Mouse (Mus musculus) cerebellum, adult 2 months (tissue): ENCODE results near the gene Gm47955.

Source experiments
- CTCF ChIP-seq: fragments of 200-500 bp; IDR thresholded peaks from 2 replicates; pipeline ENCODE4 v1.5.1; 2011; ENCODE audit warnings: low read depth, mild to moderate bottlenecking, control low read depth, low read length, moderate library complexity, borderline replicate concordance; ENCODE audit not compliant: insufficient read depth
- POLR2A ChIP-seq: fragments of 200-500 bp; IDR thresholded peaks from 2 replicates; pipeline ENCODE4 v1.6.1; 2011; ENCODE audit warnings: low read length, control low read depth, borderline replicate concordance; ENCODE audit not compliant: insufficient read depth

DNA sequence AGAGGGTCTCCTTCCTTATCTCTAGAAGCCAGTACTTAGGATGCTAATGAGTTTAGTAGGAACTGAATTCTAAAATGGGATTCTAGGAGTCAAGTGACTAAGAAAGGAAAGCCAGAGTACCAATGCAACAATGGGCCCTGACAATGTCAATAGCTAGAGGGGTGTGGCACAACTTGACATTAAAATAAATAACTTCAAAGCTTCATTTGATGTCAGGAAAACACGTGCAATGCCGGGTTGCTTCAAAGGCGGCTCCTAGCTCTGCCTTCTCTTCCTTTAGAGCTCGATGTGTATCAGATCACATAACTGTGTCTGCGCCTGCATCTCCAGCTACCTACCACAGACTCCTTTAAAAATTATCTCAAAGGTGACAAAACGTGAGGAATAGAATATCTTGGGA, 13.8 kb downstream of the Gm47955 start:
- TF ChIP-seq CTCF (no peak), POLR2A (no peak)
